Mouse (Mus musculus): ENCODE measurements around the gene N4bp3.

Gene N4bp3

DNA sequence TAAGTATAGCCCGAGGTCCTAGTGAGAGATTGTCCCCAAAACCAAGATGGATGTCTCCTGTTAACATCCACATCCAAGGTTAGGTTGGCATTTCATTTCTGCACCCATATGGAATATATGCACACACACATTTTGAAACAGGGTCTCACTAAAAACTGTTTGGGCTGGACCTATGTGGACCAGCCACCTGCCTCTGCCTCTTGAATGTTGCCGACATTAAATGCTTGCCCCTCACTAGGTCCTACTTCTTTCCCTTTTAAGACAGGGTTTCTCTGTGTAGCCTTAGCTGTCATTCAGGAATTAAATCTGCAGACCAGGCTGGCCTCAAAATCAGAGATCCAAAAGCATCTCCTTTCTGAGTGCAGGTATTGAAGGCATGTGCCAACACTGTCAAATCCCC, 53.1 kb downstream of the N4bp3 start:
- no peak for DNase-seq (ENCODE audit: low read depth, low spot score)

DNA sequence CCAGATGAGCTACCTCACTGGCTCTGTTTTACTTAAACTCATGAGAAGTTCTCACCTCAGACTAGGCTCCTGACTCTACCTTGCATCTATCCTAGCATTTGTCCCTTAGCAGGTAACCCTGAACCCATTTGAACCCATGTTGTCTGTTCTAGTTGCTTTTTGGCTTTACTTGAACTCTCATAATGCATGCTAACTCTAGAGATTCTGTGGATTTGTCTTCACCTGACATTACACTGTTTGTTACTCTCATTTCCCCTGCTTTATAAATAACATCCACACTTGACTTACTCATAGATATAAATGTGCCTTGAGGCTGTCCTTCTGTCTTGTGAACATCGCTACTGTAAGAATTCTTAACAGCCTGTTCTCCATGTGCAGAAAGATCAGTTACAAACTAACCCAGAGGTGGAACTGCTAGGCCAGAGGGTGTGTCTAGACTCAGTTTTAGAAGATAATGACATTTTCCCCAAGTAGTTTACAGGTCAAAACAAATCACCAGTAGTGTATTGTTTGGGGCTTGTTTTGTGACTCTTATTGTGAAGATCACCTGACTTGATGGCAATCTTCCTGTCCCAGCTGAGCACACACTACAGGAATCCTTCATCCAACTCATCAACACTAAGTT, 55.1 kb downstream of the N4bp3 start:
- DNase-seq (ENCODE audit: low read depth, low spot score) = no peak

DNA sequence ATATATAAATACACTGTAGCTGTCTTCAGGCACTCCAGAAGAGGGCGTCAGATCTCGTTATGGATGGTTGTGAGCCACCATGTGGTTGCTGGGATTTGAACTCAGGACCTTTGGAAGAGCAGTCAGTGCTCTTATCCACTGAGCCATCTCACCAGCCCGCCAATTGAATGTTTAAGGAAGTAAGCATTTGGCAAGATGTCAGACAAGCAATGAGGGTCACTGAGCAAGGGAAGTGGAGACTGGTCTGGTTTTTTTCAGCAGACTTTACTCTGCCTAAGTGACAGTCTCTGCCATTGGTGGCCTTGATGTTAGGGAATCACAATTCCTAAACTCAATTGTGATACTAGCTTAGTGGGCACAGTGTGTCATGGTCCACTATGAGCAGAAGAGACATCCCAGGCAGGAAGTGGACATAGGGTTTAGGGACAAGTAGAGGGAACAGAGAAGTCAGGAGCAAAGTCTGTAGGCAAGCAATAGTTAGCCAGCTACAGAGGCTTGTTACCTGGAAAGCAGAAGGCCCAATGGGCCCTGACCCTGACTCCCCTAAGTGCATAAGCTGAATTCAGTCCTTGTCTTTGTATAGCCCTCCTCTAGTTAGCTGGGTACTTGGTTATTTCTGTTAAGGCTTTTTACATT, 55.8 kb downstream of the N4bp3 start:
- DNase-seq (ENCODE audit: low read depth, low spot score) = no peak

DNA sequence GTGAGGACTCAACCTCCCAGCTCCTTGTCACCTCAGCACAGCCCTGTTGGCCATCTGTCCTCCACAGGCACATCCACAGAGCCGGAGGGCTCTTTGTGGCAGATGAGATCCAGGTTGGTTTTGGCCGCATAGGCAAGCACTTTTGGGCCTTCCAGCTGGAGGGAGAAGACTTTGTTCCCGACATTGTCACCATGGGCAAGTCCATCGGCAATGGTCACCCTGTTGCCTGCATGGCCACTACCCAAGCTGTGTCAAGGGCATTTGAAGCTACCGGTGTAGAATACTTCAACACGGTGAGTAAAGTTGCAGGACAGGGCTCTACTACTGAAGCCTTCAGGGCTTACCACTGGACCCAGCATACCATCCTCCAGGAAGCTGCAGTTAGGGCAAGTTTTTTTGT, 56.8 kb downstream of the N4bp3 start:
- no peak for DNase-seq (ENCODE audit: low read depth, low spot score)

DNA sequence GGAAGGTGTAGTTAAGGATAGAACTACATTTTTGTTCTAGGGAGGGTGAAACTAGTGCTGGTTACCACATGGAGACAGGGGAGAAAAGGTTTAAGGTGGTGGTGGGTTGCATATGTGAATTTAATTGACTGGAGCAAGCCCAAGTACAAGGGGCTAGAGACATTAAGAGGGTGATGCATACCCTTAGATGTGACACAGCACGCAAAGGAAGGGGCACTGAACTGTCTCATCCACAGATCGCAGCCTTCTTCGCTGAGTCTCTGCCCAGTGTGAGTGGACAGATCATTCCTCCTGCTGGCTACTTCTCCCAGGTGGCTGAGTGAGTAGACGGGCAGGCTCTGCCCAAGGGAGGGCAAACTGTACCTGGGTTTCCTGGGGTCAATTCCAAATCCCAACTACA, 57.3 kb downstream of the N4bp3 start:
- no peak for DNase-seq (ENCODE audit: low read depth, low spot score)

Data from c-Kit-negative CD71-positive TER-119-positive erythroid progenitor cells, embryonic 14.5 days (primary cell).